Mouse (Mus musculus): ENCODE data around the gene Arhgef11.
A peak's percentile ranks its signal among the peaks of the same experiment; 100 is the strongest.

Arhgef11 gene

GRCm38 (mm10) chr3:87718525-87718924 lies 101.2 kb downstream of the Arhgef11 start:
- DNase-seq: no peak

DNA sequence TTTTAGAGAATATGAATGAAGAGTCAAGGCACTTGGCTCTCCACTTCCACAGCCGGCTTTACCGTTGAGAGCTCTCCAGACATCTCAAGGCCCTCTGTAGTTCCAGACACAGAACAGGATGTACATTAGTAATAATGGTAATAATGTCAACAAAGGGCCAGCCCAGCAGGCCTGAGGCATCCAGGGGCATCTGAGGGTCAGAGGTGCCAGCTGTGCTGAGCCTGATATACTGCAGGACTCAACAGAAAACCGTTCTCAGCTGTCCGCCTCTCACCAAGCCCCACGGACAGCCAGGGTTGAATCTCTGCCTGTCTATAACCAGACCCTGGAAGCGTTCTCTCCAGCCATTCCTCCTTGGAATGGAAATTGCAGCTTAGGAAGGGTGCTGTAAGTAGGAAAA lies 107.2 kb downstream of the Arhgef11 start:
- DNase-seq: no peak

GRCm38 (mm10) chr3:87725396-87726160 lies 108.2 kb downstream of the Arhgef11 start:
- no peak for DNase-seq

DNA sequence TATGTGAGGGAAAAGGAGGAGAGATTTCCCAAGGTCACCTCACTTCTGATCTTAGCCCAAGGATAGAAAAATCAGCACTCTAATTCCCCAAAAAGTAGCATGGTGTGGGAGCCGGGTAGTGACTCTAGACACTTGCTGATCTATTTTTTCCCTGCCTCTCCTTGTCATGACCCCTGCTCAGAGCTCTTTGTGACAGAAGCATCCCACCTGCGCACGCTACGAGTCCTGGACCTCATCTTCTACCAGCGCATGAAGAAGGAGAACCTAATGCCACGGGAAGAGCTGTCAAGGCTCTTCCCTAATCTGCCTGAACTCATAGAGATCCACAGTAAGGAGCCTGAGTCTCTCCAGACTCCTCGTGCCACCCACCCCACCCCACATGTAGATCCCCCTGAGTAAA lies 108.8 kb downstream of the Arhgef11 start:
- DNase-seq: no peak

DNA sequence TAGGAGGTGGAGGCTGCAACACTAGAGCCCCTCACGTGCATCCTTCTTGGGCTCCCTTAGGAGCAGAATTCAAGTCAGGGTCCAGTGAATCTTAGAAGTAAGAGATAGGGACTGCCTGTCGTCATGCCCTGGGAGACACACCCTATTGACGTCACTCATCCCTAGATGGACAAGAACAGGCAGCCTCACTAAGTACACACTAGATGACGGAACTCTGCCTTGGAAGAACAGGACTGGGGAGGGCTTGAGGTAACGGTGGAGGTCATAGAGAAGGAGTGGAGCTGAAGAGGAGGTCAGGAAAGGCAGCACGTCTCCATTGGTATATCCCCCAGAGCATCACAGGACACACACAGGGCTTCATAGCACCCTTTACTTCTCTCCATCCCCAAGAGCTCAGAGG lies 111.3 kb downstream of the Arhgef11 start:
- no peak for DNase-seq

DNA sequence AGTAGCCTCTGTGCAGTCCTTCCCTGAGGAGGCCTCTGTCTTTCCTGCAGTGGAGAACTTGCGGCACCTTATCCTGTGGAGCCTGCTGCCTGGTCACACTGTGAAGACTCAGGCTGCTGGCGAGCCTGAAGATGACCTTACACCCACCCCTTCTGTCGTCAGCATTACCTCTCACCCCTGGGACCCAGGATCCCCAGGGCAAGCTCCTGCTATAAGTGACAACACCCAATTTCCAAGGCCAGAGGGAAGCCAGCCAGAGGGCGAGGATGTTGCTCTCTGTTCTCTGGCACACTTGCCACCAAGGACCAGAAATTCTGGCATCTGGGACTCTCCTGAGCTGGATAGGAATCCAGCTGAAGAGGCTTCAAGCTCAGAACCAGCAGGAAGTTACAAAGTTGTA lies 115.7 kb downstream of the Arhgef11 start:
- no peak for DNase-seq

- DNase-seq: no peak
Measured at GRCm38 (mm10) chr3:87733984-87734761, 116.8 kb downstream of the Arhgef11 start.

- DNase-seq: no peak
Measured at GRCm38 (mm10) chr3:87735335-87735734, 118.0 kb downstream of the Arhgef11 start.

DNA sequence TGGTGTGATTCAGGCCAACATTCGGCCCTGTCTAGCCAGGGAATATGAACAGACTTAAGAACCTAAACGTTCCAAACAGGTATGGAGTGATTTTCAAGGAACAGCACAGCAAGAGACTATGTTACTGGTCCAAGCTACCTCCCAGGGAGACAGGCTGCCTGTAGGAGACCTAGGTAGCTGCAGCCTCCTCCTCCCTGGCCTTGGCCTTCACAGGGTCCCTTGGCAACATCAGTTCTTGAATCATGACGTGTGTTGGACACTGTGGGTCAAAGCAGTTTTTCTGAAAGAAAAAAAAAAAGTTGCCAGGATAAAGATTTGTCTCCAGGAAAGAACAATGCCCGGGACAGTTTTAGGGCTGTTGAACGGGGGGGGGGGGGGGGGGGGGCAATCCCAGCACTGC lies 121.5 kb downstream of the Arhgef11 start:
- DNase-seq: no peak

GRCm38 (mm10) chr3:87742013-87742412 lies 124.7 kb downstream of the Arhgef11 start:
- no peak for DNase-seq

DNA sequence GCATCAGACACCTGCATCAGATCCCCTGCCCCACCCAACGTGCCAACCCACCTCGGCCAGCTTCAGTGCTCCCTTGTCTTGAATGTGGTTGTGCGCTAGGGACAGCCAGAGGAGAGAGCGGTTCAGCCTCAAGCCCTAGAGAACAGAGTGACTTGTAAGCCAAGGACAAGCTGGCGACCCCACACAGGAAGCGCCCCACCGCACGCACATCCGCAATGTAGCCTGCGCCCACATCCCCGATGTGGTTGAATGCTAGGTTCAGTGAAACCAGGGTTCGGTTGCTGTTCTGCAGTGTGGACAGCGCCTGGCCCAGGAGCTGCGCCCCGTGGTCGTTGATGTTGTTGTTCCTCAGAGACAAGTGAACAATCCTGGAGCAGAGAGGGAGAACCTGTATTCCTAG lies 125.4 kb downstream of the Arhgef11 start:
- DNase-seq: no peak

- no peak for DNase-seq
Measured at GRCm38 (mm10) chr3:87743927-87744326, 126.6 kb downstream of the Arhgef11 start.

DNA sequence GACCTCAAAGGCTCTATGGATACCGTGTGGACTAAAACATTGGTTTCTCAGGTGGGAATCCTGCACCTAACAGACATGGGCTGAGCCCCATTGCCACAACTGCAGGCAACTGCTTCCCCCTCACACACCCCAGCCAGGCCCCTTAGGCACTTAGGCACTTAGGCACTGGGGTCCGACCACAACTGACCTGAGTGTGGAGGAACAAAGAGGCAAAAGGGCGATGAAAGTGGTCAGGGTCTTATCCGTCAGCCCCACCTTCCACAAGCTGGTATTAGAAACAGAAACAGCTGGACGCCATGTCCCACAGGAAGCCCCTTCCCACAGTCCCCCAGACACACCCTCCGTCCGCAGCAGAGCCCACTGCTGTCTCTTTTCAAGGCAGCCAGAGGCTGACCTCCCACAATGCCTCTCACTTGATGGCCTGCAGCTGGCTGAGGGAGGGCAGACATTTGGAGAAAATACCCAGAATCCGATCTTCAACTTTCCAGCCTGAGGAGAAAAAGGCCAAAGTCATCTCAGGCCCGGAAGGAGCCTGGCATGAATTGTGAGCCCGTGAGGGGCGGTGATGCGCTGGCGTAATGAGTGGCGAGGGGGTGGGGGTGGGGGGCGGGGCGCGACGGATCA lies 127.8 kb downstream of the Arhgef11 start:
- DNase-seq: peak; percentile 15

GRCm38 (mm10) chr3:87748431-87748830 lies 131.1 kb downstream of the Arhgef11 start, which contains the start of gene Lrrc71:
TSS of gene Lrrc71 (minus strand) at chr3:87748625.
- DNase-seq: peak; percentile 39

GRCm38 (mm10) chr3:87749036-87749435 lies 131.7 kb downstream of the Arhgef11 start:
- peak; percentile 79 for DNase-seq

- no peak for DNase-seq
Measured at GRCm38 (mm10) chr3:87749977-87750376, 132.6 kb downstream of the Arhgef11 start.

- no peak for DNase-seq
Measured at GRCm38 (mm10) chr3:87752567-87752966, 135.2 kb downstream of the Arhgef11 start.

DNA sequence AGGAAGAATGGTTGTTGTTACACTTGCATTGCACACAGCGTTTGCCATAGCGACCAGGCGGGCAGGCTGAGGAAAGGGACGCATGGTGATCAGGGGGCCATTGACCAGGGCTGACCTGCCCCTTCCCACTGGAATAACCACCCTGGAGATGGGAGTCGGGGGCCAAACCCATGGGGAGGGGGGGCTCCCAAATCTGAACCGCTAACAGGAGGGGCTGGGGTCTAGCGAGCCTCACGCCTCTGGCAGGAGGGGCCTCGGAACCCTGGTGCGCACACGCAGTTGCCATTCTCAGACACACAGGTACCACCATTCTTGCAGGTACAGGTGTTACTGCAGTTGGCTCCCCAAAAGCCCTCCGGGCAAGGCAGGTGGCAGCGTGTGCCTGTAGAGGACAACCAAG lies 136.5 kb downstream of the Arhgef11 start:
- no peak for DNase-seq

GRCm38 (mm10) chr3:87755964-87756363 lies 138.6 kb downstream of the Arhgef11 start:
- DNase-seq: peak; percentile 90

- DNase-seq: no peak
Measured at GRCm38 (mm10) chr3:87756488-87756887, 139.1 kb downstream of the Arhgef11 start.

- DNase-seq: no peak
Measured at GRCm38 (mm10) chr3:87758641-87759040, 141.3 kb downstream of the Arhgef11 start.

DNA sequence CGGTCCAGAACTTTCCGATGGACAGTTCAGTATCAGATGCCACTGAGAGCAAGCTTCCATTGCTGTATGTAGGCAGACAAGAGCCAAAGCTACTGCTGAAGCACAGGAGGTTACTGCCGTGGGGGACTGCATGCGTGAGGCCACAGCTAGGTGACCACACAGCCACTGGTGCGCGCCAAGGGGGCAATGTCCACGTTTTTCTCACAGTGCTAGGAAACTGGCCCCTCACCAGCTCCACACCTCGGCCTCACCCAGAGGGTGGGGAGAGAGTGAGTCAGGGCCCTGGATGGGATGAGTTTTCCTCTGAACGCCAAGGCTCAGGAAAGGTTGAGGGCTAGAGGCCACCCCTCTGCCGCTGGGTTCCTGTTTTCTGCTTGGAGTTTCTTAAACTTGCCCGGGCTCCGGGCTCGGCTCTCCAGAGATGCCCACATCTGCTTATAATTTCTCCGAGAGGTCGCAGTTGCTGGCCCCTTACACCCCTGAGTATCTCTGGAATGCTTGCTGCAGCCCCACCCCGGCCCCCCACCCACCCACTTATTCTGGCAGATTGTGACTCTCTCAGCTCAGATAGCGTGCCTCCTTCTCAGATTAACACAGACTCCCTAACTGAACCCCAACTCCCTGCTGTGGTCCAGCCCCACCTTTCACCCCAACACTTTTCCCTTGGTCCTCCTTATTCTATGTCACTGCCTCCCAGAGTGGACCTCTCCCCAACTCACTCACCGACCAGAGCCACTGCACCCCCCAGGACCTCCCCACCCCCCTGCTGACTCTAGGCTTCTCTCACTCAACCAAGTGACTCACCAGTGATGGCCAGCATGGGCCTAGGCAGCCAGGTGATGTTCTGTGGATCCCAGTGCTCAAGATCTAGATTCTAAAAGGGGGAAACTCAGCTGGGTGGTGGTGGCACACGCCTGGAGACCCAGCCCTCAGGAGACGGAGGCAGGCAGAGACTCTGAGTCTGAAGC lies 144.3 kb downstream of the Arhgef11 start:
- DNase-seq: no peak

Data from lung, postnatal 36 days (tissue).